ENCODE assay signal across 8 mouse cellular contexts in the genomic region with DNA sequence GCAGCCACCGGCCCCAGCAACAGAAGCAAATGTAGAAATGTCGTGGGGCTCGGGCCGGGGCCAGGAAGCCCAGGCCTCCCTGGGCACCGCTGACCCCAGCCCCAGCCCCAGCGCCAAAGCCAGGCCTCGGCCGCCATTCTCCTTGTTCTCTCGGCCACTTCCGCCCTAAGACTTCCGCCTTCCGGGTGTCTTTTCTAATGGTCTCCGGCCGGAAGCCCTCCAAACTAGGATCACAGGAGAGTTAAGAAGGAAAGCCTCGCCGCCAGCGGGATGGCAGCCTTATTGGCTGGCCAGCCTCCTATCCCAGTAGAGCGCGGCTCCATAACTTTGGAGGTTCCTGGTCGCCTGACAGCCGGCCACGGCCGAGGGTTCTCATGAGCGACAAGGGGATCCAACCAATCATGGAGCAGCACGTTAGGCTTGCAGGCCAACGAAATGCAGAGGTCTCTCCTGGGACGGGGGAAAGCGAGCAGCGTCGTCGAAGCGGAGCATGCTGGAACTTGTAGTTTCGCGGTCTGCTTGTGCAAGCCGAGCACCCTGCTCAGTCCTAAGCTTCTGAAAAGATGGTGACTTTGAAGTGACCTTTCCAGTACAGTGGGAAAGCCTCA. TPM values are rescaled to one million over a fixed set of nuclear protein-coding genes. Genes with fewer than 3 reads are reported as not detected.
DNase-seq lines count a peak whose midpoint lies in the region; ATAC-seq and TF ChIP-seq lines count a peak whose summit lies in the region.

Lman2 (minus strand) TSS at position 331 of the 608 bp plus-strand sequence.

- peak; percentile 94 for ATAC-seq in erythroid progenitor cell, adult 5-6 weeks (replicated peaks; ENCODE audit: low FRiP score, poor library complexity, severe bottlenecking)
- ATAC-seq in heart, embryonic 12.5 days (ENCODE audit: insufficient number of reproducible peaks, low FRiP score), result peak; percentile 97
- peak; percentile 98 for ATAC-seq in kidney, postnatal 0 days (replicated peaks; ENCODE audit: low FRiP score, low read depth)
- peak; percentile 97 for ATAC-seq in liver, embryonic 11.5 days (replicated peaks; ENCODE audit: low FRiP score)
- ATAC-seq in stomach, embryonic 14.5 days (ENCODE audit: insufficient number of reproducible peaks, insufficient read depth, low FRiP score, low read depth), result peak; percentile 99

- peaks cover 32% of the 10 kb centered on the region for H3K36me3 ChIP-seq in heart, embryonic 12.5 days
- peaks cover 19% of the 10 kb centered on the region; the same call in 1 of the 2 replicates for H3K36me3 ChIP-seq in kidney, postnatal 0 days (ENCODE audit: insufficient read depth, low read length)
- peaks cover 20% of the 10 kb centered on the region for H3K36me3 ChIP-seq in liver, embryonic 11.5 days (ENCODE audit: control insufficient read depth, insufficient read depth, low read length)
- H3K36me3 ChIP-seq in stomach, embryonic 14.5 days (ENCODE audit: control insufficient read depth, insufficient read depth, low read length), result peaks cover 11% of the 10 kb centered on the region; the same call in 1 of the 2 replicates

- peaks cover 21% of the 10 kb centered on the region for H3K4me1 ChIP-seq in heart, embryonic 12.5 days (replicated peaks)
- H3K4me1 ChIP-seq in kidney, postnatal 0 days (replicated peaks; ENCODE audit: insufficient read depth, low read length), result peaks cover 10% of the 10 kb centered on the region; the same call in 1 of the 2 replicates
- H3K4me1 ChIP-seq in liver, embryonic 11.5 days (replicated peaks; ENCODE audit: control insufficient read depth, insufficient read depth, low read length), result peaks cover 19% of the 10 kb centered on the region
- H3K4me1 ChIP-seq in stomach, embryonic 14.5 days (ENCODE audit: control insufficient read depth, insufficient read depth, low read length), result peaks cover 14% of the 10 kb centered on the region; the same call in 1 of the 2 replicates

- peaks cover 4% of the 10 kb centered on the region; the same call in 1 of the 2 replicates for H3K27me3 ChIP-seq in heart, embryonic 12.5 days (replicated peaks)
- H3K27me3 ChIP-seq in kidney, postnatal 0 days (ENCODE audit: insufficient read depth, low read length), result no peaks in the 10 kb centered on the region
- H3K27me3 ChIP-seq in liver, embryonic 11.5 days (replicated peaks; ENCODE audit: control insufficient read depth, insufficient read depth, low read length), result no peaks in the 10 kb centered on the region
- no peaks in the 10 kb centered on the region for H3K27me3 ChIP-seq in stomach, embryonic 14.5 days (ENCODE audit: control insufficient read depth, insufficient read depth, low read length)

- 0 out of 2 replicates have a peak, but pooled peaks have one; percentile 1 for TF ChIP-seq CTCF in kidney, postnatal 0 days (IDR thresholded peaks at IDR 0.05; ENCODE audit: low read depth)

- H3K9me3 ChIP-seq in heart, embryonic 12.5 days (replicated peaks), result no peaks in the 10 kb centered on the region
- H3K9me3 ChIP-seq in kidney, postnatal 0 days (replicated peaks; ENCODE audit: low read length), result no peaks in the 10 kb centered on the region
- no peaks in the 10 kb centered on the region for H3K9me3 ChIP-seq in liver, embryonic 11.5 days (ENCODE audit: control insufficient read depth, low read length)
- no peaks in the 10 kb centered on the region for H3K9me3 ChIP-seq in stomach, embryonic 14.5 days (ENCODE audit: control insufficient read depth, low read depth, low read length)

- peak within 1 kb of the TSS; percentile 95 for H3K4me2 ChIP-seq in heart, embryonic 12.5 days
- H3K4me2 ChIP-seq in kidney, postnatal 0 days (ENCODE audit: low read length), result peak within 1 kb of the TSS; percentile 90
- H3K4me2 ChIP-seq in liver, embryonic 11.5 days, result peak within 1 kb of the TSS; percentile 83
- peak within 1 kb of the TSS; percentile 83 for H3K4me2 ChIP-seq in stomach, embryonic 14.5 days (replicated peaks; ENCODE audit: low read depth, low read length)

- peak; percentile 95 for DNase-seq in CD4-positive helper T cell, adult 2 months (ENCODE audit: low read depth, low spot score)
- peak; percentile 97 for DNase-seq in brain, embryonic 18.5 days (ENCODE audit: low read depth, low spot score)
- peak; percentile 100 for DNase-seq in kidney, postnatal 0 days (ENCODE audit: low spot score)
- DNase-seq in liver, embryonic 11.5 days (ENCODE audit: low spot score), result peak; percentile 94
- peak; percentile 94 for DNase-seq in naive thymus-derived CD4-positive, alpha-beta T cell, adult 2 months (ENCODE audit: low read depth)

- peak within 1 kb of the TSS; percentile 95 for H3K4me3 ChIP-seq in heart, embryonic 12.5 days
- H3K4me3 ChIP-seq in kidney, postnatal 0 days (replicated peaks; ENCODE audit: low read depth, low read length), result peak within 1 kb of the TSS; percentile 95
- peak within 1 kb of the TSS; percentile 91 for H3K4me3 ChIP-seq in liver, embryonic 11.5 days (ENCODE audit: low read depth, low read length)
- H3K4me3 ChIP-seq in stomach, embryonic 14.5 days (ENCODE audit: low read depth, low read length), result peak within 1 kb of the TSS; percentile 88

- peak within 1 kb of the TSS; percentile 77 for H3K27ac ChIP-seq in heart, embryonic 12.5 days (ENCODE audit: poor library complexity, severe bottlenecking)
- H3K27ac ChIP-seq in kidney, postnatal 0 days, result peak within 1 kb of the TSS; percentile 96
- peak within 1 kb of the TSS; percentile 90 for H3K27ac ChIP-seq in liver, embryonic 11.5 days (ENCODE audit: low read depth, low read length)
- peak within 1 kb of the TSS; percentile 87 for H3K27ac ChIP-seq in stomach, embryonic 14.5 days (ENCODE audit: low read length)

- H3K9ac ChIP-seq in heart, embryonic 12.5 days, result peak within 1 kb of the TSS; percentile 87
- H3K9ac ChIP-seq in kidney, postnatal 0 days (ENCODE audit: low read depth, low read length), result peak within 1 kb of the TSS; percentile 96
- H3K9ac ChIP-seq in liver, embryonic 11.5 days (ENCODE audit: low read depth, low read length), result peak within 1 kb of the TSS; percentile 89
- H3K9ac ChIP-seq in stomach, embryonic 14.5 days (replicated peaks; ENCODE audit: low read depth, low read length), result peak within 1 kb of the TSS; percentile 77

- WGBS in heart, embryonic 12.5 days, result under 1% methylated on average over 35 of the region's 35 CpGs
- under 1% methylated on average over 35 of the region's 35 CpGs for WGBS in kidney, postnatal 0 days
- under 1% methylated on average over 35 of the region's 35 CpGs for WGBS in liver, embryonic 11.5 days
- WGBS in stomach, embryonic 14.5 days, result 0% methylated on average over 35 of the region's 35 CpGs

RNA-seq across cellular contexts. Expression of gene Lman2, which starts in this region (rescaled TPM):
- 45.7 and 55.1 TPM in 2 replicates for total RNA-seq in erythroid progenitor cell, adult 5-6 weeks (2015; ENCODE audit: low replicate concordance)
- 56.6 and 75.6 TPM in 2 replicates for total RNA-seq in erythroid progenitor cell, adult 5-6 weeks (2017; ENCODE audit: low replicate concordance)
- 105 and 106 TPM in 2 replicates for polyA plus RNA-seq in heart, embryonic 12.5 days (2016; fragmentation: Nextera tagmentation; extraction: Ambion mirVana)
- polyA plus RNA-seq in kidney, postnatal 0 days (2015; fragmentation: Nextera tagmentation; extraction: Ambion mirVana), result 93.7 and 103 TPM in 2 replicates
- polyA plus RNA-seq in liver, embryonic 11.5 days (2014; fragmentation: Nextera tagmentation; extraction: Ambion mirVana), result 120 and 121 TPM in 2 replicates
- polyA plus RNA-seq in stomach, embryonic 14.5 days (2014; fragmentation: Nextera tagmentation; extraction: Ambion mirVana), result 91.7 and 98.6 TPM in 2 replicates

Comparison
In these comparisons a context has a peak if more than half of its experiments do, and no peak if none do; other contexts are left out.
1. Peak in every context shown above with its lines: DNase-seq, ATAC-seq, H3K4me3 ChIP-seq and H3K27ac ChIP-seq.